Mouse (Mus musculus): ENCODE results near the gene Asb7.

GRCm38 (mm10) chr7:66728072-66728471 is 38.7 kb upstream of the Asb7 start:
- no peak for TF ChIP-seq POLR2A (IDR thresholded peaks at IDR 0.05; ENCODE audit: control insufficient read depth, extremely low read depth, insufficient read depth, low read length, poor library complexity)
- TF ChIP-seq CTCF (IDR thresholded peaks at IDR 0.05; ENCODE audit: borderline replicate concordance, control insufficient read depth, extremely low read depth, insufficient read depth, low read length, poor library complexity) = no peak
